Mouse (Mus musculus) T-helper 1 cell (primary cell): ENCODE measurements at regions not wholly inside any gene's neighbourhood (a gene's known extent, or its start where the extent isn't known, plus 50 kb on each side); places are given as distances from the start of the nearest gene placed in this dataset.

Experiments used
- in situ Hi-C: fragments of 300-600 bp; cut with MboI, MseI; formaldehyde crosslinking; loops from one replicate; pipeline ENCODE4 v1.15.1; 2025; ENCODE audit warnings: high pct_unique_total_duplicates

GRCm38 (mm10) chr16:5673372-5673960, 211.7 kb upstream of the Rbfox1 start:
- in situ Hi-C loops: no loop called here

GRCm38 (mm10) chr16:5672871-5673270, 212.3 kb upstream of the Rbfox1 start:
- in situ Hi-C loops: no loop called here

GRCm38 (mm10) chr16:5668403-5668967, 216.7 kb upstream of the Rbfox1 start:
- in situ Hi-C loops: loop anchor here (10.0 kb wide), 1 partner anchor 1586 kb away; no protein-coding TSS in a partner anchor

GRCm38 (mm10) chr16:5661918-5662317, 223.2 kb upstream of the Rbfox1 start:
- in situ Hi-C loops: loop anchor here (10.0 kb wide), 1 partner anchor 1593 kb away; no protein-coding TSS in a partner anchor

- in situ Hi-C loops: no loop called here
Measured at GRCm38 (mm10) chr16:5651551-5651950, 233.6 kb upstream of the Rbfox1 start.

- in situ Hi-C loops: no loop called here
Measured at GRCm38 (mm10) chr16:5651002-5651401, 234.2 kb upstream of the Rbfox1 start.

- in situ Hi-C loops: no loop called here
Measured at GRCm38 (mm10) chr16:5639956-5640355, 245.2 kb upstream of the Rbfox1 start.

- in situ Hi-C loops: no loop called here
Measured at GRCm38 (mm10) chr16:5629996-5630395, 255.2 kb upstream of the Rbfox1 start.

GRCm38 (mm10) chr16:5627910-5628309, 257.2 kb upstream of the Rbfox1 start:
- in situ Hi-C loops: no loop called here

- in situ Hi-C loops: no loop called here
Measured at GRCm38 (mm10) chr16:5627117-5627909, 257.8 kb upstream of the Rbfox1 start.

GRCm38 (mm10) chr16:5625159-5625558, 260.0 kb upstream of the Rbfox1 start:
- in situ Hi-C loops: no loop called here

GRCm38 (mm10) chr16:5620566-5620965, 264.6 kb upstream of the Rbfox1 start:
- in situ Hi-C loops: no loop called here

- in situ Hi-C loops: no loop called here
Measured at GRCm38 (mm10) chr16:5616356-5616755, 268.8 kb upstream of the Rbfox1 start.

- in situ Hi-C loops: no loop called here
Measured at GRCm38 (mm10) chr16:5595359-5595758, 289.8 kb upstream of the Rbfox1 start.

- in situ Hi-C loops: no loop called here
Measured at GRCm38 (mm10) chr16:5578333-5578732, 306.8 kb upstream of the Rbfox1 start.

- in situ Hi-C loops: no loop called here
Measured at GRCm38 (mm10) chr16:5572780-5573179, 312.4 kb upstream of the Rbfox1 start.

GRCm38 (mm10) chr16:5570619-5571018, 314.5 kb upstream of the Rbfox1 start:
- in situ Hi-C loops: no loop called here

GRCm38 (mm10) chr16:5569101-5569500, 313.3 kb upstream of the Eef2kmt start:
- in situ Hi-C loops: no loop called here

GRCm38 (mm10) chr16:5549026-5549425, 293.2 kb upstream of the Eef2kmt start:
- in situ Hi-C loops: no loop called here

GRCm38 (mm10) chr16:5548602-5549001, 292.8 kb upstream of the Eef2kmt start:
- in situ Hi-C loops: no loop called here

- in situ Hi-C loops: no loop called here
Measured at GRCm38 (mm10) chr16:5546808-5547207, 291.0 kb upstream of the Eef2kmt start.

- in situ Hi-C loops: no loop called here
Measured at GRCm38 (mm10) chr16:5545801-5546200, 290.0 kb upstream of the Eef2kmt start.

- in situ Hi-C loops: no loop called here
Measured at GRCm38 (mm10) chr16:5544436-5544835, 288.7 kb upstream of the Eef2kmt start.
